Mouse (Mus musculus) MEL (cell line): ENCODE data around the gene Scarb1. TPM values are rescaled to one million over a fixed set of nuclear protein-coding genes. Genes with fewer than 3 reads are reported as not detected.

Source experiments
- DNase-seq: peaks from one replicate; pipeline ENCODE4 v3.0.0; 2011; ENCODE audit warnings: low read depth, low spot score
- H3K27ac ChIP-seq: 2 replicates; pipeline ENCODE4 v1.5.1; 2012; ENCODE audit warnings: low read depth, mild to moderate bottlenecking, control low read depth, low read length, moderate library complexity; ENCODE audit not compliant: control insufficient read depth
- H3K27me3 ChIP-seq, 2 experiments: fragments of 150-350 bp in 1 of 2; sonication (generic) in 1 of 2; 2 replicates each; pipeline ENCODE4 v1.6.1; 2012; ENCODE audit warnings: low read length in 2 of 2, mild to moderate bottlenecking in 2 of 2, improper control_type of control experiment in 1 of 2, moderate library complexity in 1 of 2; ENCODE audit not compliant: insufficient read depth in 2 of 2, control insufficient read depth in 1 of 2
- H3K36me3 ChIP-seq, 2 experiments: 2 replicates each; pipeline ENCODE4 v1.6.1; 2012 to 2014; ENCODE audit warnings: low read length in 2 of 2, improper control_type of control experiment in 1 of 2, inconsistent platforms in 1 of 2, mild to moderate bottlenecking in 1 of 2; ENCODE audit not compliant: insufficient read depth in 2 of 2, control insufficient read depth in 1 of 2
- H3K4me1 ChIP-seq, 2 experiments: fragments of 150-350 bp in 1 of 2; sonication (generic) in 1 of 2; 2 replicates each; pipeline ENCODE4 v1.6.1; 2012; ENCODE audit warnings: low read length in 2 of 2, improper control_type of control experiment in 1 of 2, mild to moderate bottlenecking in 1 of 2; ENCODE audit not compliant: insufficient read depth in 2 of 2, control insufficient read depth in 1 of 2
- H3K4me3 ChIP-seq, 2 experiments: fragments of 150-350 bp in 1 of 2; sonication (generic) in 1 of 2; 2 replicates each; pipeline ENCODE4 v1.5.1; 2012; ENCODE audit warnings: low read depth in 2 of 2, low read length in 2 of 2, mild to moderate bottlenecking in 2 of 2, moderate library complexity in 2 of 2, control low read depth in 1 of 2, improper control_type of control experiment in 1 of 2; ENCODE audit not compliant: control insufficient read depth in 1 of 2, insufficient read depth in 1 of 2
- H3K79me2 ChIP-seq: 2 replicates; pipeline ENCODE4 v1.6.1; 2012; ENCODE audit warnings: mild to moderate bottlenecking, low read length, moderate library complexity; ENCODE audit not compliant: control insufficient read depth, poor library complexity, insufficient read depth
- H3K9ac ChIP-seq: 2 replicates; pipeline ENCODE4 v1.6.1; 2012; ENCODE audit warnings: low read depth, mild to moderate bottlenecking, control low read depth, low read length, moderate library complexity; ENCODE audit not compliant: control insufficient read depth, poor library complexity, severe bottlenecking
- H3K9me3 ChIP-seq: fragments of 150-350 bp; sonication (generic); replicated peaks from 2 replicates; pipeline ENCODE4 v1.6.1; 2012; ENCODE audit warnings: mild to moderate bottlenecking, low read length, improper control_type of control experiment, moderate library complexity; ENCODE audit not compliant: insufficient read depth
- BHLHE40 ChIP-seq: IDR thresholded peaks from 2 replicates; pipeline ENCODE4 v1.6.1; 2012; ENCODE audit warnings: low read depth, mild to moderate bottlenecking, inconsistent platforms, low read length, improper control_type of control experiment, borderline replicate concordance
- CHD1 ChIP-seq: IDR thresholded peaks from 2 replicates; pipeline ENCODE4 v1.6.1; 2012; ENCODE audit warnings: low read depth, mild to moderate bottlenecking, inconsistent platforms, low read length, improper control_type of control experiment
- ELF1 ChIP-seq: IDR thresholded peaks from 2 replicates; pipeline ENCODE4 v1.6.1; 2014; ENCODE audit warnings: low read depth, mild to moderate bottlenecking, inconsistent platforms, low read length, improper control_type of control experiment, moderate library complexity
- EP300 ChIP-seq, 2 experiments: IDR thresholded peaks; 2 replicates each; pipeline ENCODE4 v1.6.1; 2011; ENCODE audit warnings: improper control_type of control experiment in 2 of 2, low read length in 2 of 2, low read depth in 1 of 2, mild to moderate bottlenecking in 1 of 2
- ETS1 ChIP-seq: IDR thresholded peaks from 2 replicates; pipeline ENCODE4 v1.6.1; 2012; ENCODE audit warnings: low read depth, mild to moderate bottlenecking, inconsistent platforms, low read length, improper control_type of control experiment, moderate library complexity
- GATA1 ChIP-seq: IDR thresholded peaks from 2 replicates; pipeline ENCODE4 v1.6.1; 2011; ENCODE audit warnings: low read depth, low read length, improper control_type of control experiment
- HCFC1 ChIP-seq: IDR thresholded peaks from 2 replicates; pipeline ENCODE4 v1.6.1; 2012; ENCODE audit warnings: low read depth, mild to moderate bottlenecking, inconsistent platforms, low read length, improper control_type of control experiment, moderate library complexity
- KAT2A ChIP-seq: conservative IDR thresholded peaks from 2 replicates; pipeline ENCODE4 v1.6.1; 2012; ENCODE audit warnings: low read depth, low read length, improper control_type of control experiment, inconsistent platforms
- MAX ChIP-seq: IDR thresholded peaks from 2 replicates; pipeline ENCODE4 v1.6.1; 2011; ENCODE audit warnings: low read length, improper control_type of control experiment
- MAZ ChIP-seq: IDR thresholded peaks from 2 replicates; pipeline ENCODE4 v1.6.1; 2012; ENCODE audit warnings: low read depth, mild to moderate bottlenecking, inconsistent platforms, low read length, improper control_type of control experiment
- MEF2A ChIP-seq: IDR thresholded peaks from 2 replicates; pipeline ENCODE4 v1.6.1; 2014; ENCODE audit warnings: low read depth, mild to moderate bottlenecking, inconsistent platforms, low read length, improper control_type of control experiment; ENCODE audit not compliant: poor library complexity, insufficient replicate concordance, severe bottlenecking; ENCODE audit errors: extremely low read depth
- MXI1 ChIP-seq: IDR thresholded peaks from 2 replicates; pipeline ENCODE4 v1.6.1; 2011; ENCODE audit warnings: mild to moderate bottlenecking, low read depth, low read length, improper control_type of control experiment
- MYC ChIP-seq: IDR thresholded peaks from 2 replicates; pipeline ENCODE4 v1.6.1; 2011; ENCODE audit warnings: low read depth, mild to moderate bottlenecking, low read length, improper control_type of control experiment, moderate library complexity
- NRF1 ChIP-seq: IDR thresholded peaks from 2 replicates; pipeline ENCODE4 v1.6.1; 2014; ENCODE audit warnings: low read depth, mild to moderate bottlenecking, inconsistent platforms, low read length, improper control_type of control experiment, moderate library complexity; ENCODE audit not compliant: poor library complexity, insufficient read depth, severe bottlenecking
- POLR2A ChIP-seq, 2 experiments: IDR thresholded peaks; 2 replicates each; pipeline ENCODE4 v1.6.1; 2011 to 2012; ENCODE audit warnings: low read length in 2 of 2, mild to moderate bottlenecking in 2 of 2, control low read depth in 1 of 2, improper control_type of control experiment in 1 of 2, low read depth in 1 of 2, moderate library complexity in 1 of 2; ENCODE audit not compliant: control insufficient read depth in 1 of 2, insufficient read depth in 1 of 2, poor library complexity in 1 of 2
- POLR2AphosphoS2 ChIP-seq: IDR thresholded peaks from 2 replicates; pipeline ENCODE4 v1.6.1; 2011; ENCODE audit warnings: low read length, improper control_type of control experiment
- RAD21 ChIP-seq: IDR thresholded peaks from 2 replicates; pipeline ENCODE4 v1.6.1; 2011; ENCODE audit warnings: mild to moderate bottlenecking, low read depth, low read length, improper control_type of control experiment
- RCOR1 ChIP-seq: IDR thresholded peaks from 2 replicates; pipeline ENCODE4 v1.6.1; 2012; ENCODE audit warnings: low read depth, mild to moderate bottlenecking, inconsistent platforms, low read length, improper control_type of control experiment
- TAL1 ChIP-seq: IDR thresholded peaks from 2 replicates; pipeline ENCODE4 v1.6.1; 2012; ENCODE audit warnings: mild to moderate bottlenecking, inconsistent platforms, low read length, moderate library complexity, mixed read lengths
- TBP ChIP-seq: IDR thresholded peaks from 2 replicates; pipeline ENCODE4 v1.8.0; 2011; ENCODE audit warnings: low read depth, low read length, improper control_type of control experiment
- polyA plus RNA-seq, 2 experiments: library from polyadenylated mRNA; stranded (reverse) in 1 of 2; unstranded in 1 of 2; fragments of >175 nt in 1 of 2; fragments of >200 nt in 1 of 2; gene quantifications; 2 replicates each; pipeline versions ENCODE4 v1.2.1 to v1.2.4; 2012; ENCODE audit warnings: low replicate concordance in 2 of 2, low read depth in 1 of 2; ENCODE audit not compliant: insufficient read length in 2 of 2, insufficient read depth in 1 of 2, missing spikeins in 1 of 2
- total RNA-seq: library from RNA; depleted of rRNA; stranded (reverse); fragments of 300-350 nt; gene quantifications from 2 replicates; pipeline ENCODE4 v1.2.3, GENCODE M21; 2012

Gene Scarb1
- total and polyA plus RNA-seq, 3 experiments: 53.1 to 98.3 TPM; not detected in 1

- Histone ChIP-seq H3K4me1 (no peaks in the 10 kb centered on the region), H3K36me3 (peaks cover 0 to 4% of the 10 kb centered on the region in 2 experiments; a peak in 2 of 4 replicates), H3K79me2 (peaks cover 8% of the 10 kb centered on the region), H3K27ac (no peak overlapping the region), H3K27me3 (no peaks in the 10 kb centered on the region), H3K4me3 (no peak overlapping the region), H3K9ac (no peak overlapping the region), H3K9me3 (no peaks in the 10 kb centered on the region)
- DNase-seq: no peak
- TF ChIP-seq ETS1: no peak
- TF ChIP-seq POLR2AphosphoS2: no peak
- TF ChIP-seq BHLHE40: no peak
- no peak for TF ChIP-seq KAT2A
- no peak for TF ChIP-seq POLR2A (IDR thresholded peaks at IDR 0.05; ENCODE audit: control insufficient read depth in 1 of 2, insufficient read depth in 1 of 2, low read depth in 1 of 2, low read length in 2 of 2, poor library complexity in 1 of 2)
- no peak for TF ChIP-seq MEF2A
- TF ChIP-seq MYC: no peak
- no peak for TF ChIP-seq MXI1
- no peak for TF ChIP-seq TAL1
- no peak for TF ChIP-seq ELF1
- TF ChIP-seq TBP: no peak
- TF ChIP-seq CHD1: no peak
- TF ChIP-seq HCFC1: no peak
Measured at GRCm38 (mm10) chr5:125325285-125325684, 15.6 kb downstream of the Scarb1 start.

- no peaks in the 10 kb centered on the region for H3K4me1 ChIP-seq
- DNase-seq: no peak
- H3K27me3 ChIP-seq: no peaks in the 10 kb centered on the region
- peaks cover 8% of the 10 kb centered on the region for H3K79me2 ChIP-seq
- no peak overlapping the region for H3K27ac ChIP-seq
- H3K9ac ChIP-seq: no peak overlapping the region
- TF ChIP-seq RAD21 (no peak), MEF2A (no peak), MXI1 (no peak), TAL1 (no peak), GATA1 (no peak), ELF1 (no peak), RCOR1 (no peak), EP300 (IDR thresholded peaks at IDR 0.05; ENCODE audit: low read depth in 1 of 2, low read length in 2 of 2) (no peak), ETS1 (no peak), MAZ (no peak), TBP (no peak), MAX (no peak), NRF1 (no peak)
- TF ChIP-seq, all 39 proteins: peak for 0
- Histone ChIP-seq H3K4me3 (no peak overlapping the region), H3K36me3 (peaks cover 0 to 4% of the 10 kb centered on the region in 2 experiments; a peak in 2 of 4 replicates), H3K9me3 (no peaks in the 10 kb centered on the region)
Measured at GRCm38 (mm10) chr5:125323939-125324480, 16.9 kb downstream of the Scarb1 start.
